8 mouse cellular contexts compared by ENCODE assay signal in genomic region chr12:78906707-78907162, GRCm38 (mm10). TPM values are rescaled to one million over a fixed set of nuclear protein-coding genes. Genes with fewer than 3 reads are reported as not detected.
DNase-seq lines count a peak whose midpoint lies in the region; ATAC-seq and TF ChIP-seq lines count a peak whose summit lies in the region.

Gene Plek2 (minus strand): TSS chr12:78906964.

- H3K9ac ChIP-seq in ES-E14 (ENCODE audit: insufficient read depth, low read depth, low read length, poor library complexity, severe bottlenecking): peak within 1 kb of the TSS; percentile 53; the same call in 1 of the 2 replicates
- H3K9ac ChIP-seq in forebrain, embryonic 11.5 days (ENCODE audit: low read length): peak within 1 kb of the TSS; percentile 53
- peak within 1 kb of the TSS; percentile 35; the same call in 1 of the 2 replicates for H3K9ac ChIP-seq in hindbrain, embryonic 15.5 days
- H3K9ac ChIP-seq in liver, embryonic 11.5 days (ENCODE audit: low read depth, low read length): peak within 1 kb of the TSS; percentile 70

- H3K27me3 ChIP-seq in forebrain, embryonic 11.5 days (ENCODE audit: control insufficient read depth, insufficient read depth, low read length): peaks cover 18% of the 10 kb centered on the region
- peaks cover 42% of the 10 kb centered on the region for H3K27me3 ChIP-seq in hindbrain, embryonic 15.5 days
- peaks cover 15% of the 10 kb centered on the region for H3K27me3 ChIP-seq in liver, embryonic 11.5 days (replicated peaks; ENCODE audit: control insufficient read depth, insufficient read depth, low read length)
- H3K27me3 ChIP-seq in myocyte (ENCODE audit: control insufficient read depth, insufficient read depth, insufficient read length): no peaks in the 10 kb centered on the region
- peaks cover 1% of the 10 kb centered on the region for H3K27me3 ChIP-seq in testis, adult 2 months (ENCODE audit: control insufficient read depth, insufficient read depth, low read length)

- H3K9me3 ChIP-seq in ES-E14 (ENCODE audit: control insufficient read depth, insufficient read depth, low read depth, low read length): no peaks in the 10 kb centered on the region
- H3K9me3 ChIP-seq in forebrain, embryonic 11.5 days (ENCODE audit: control insufficient read depth, low read length): no peaks in the 10 kb centered on the region
- no peaks in the 10 kb centered on the region for H3K9me3 ChIP-seq in hindbrain, embryonic 15.5 days
- peaks cover 3% of the 10 kb centered on the region; the same call in 1 of the 2 replicates for H3K9me3 ChIP-seq in liver, embryonic 11.5 days (ENCODE audit: control insufficient read depth, low read length)

- 2% methylated on average over 38 of the region's 38 CpGs for WGBS in forebrain, embryonic 11.5 days
- 1% methylated on average over 38 of the region's 38 CpGs for WGBS in hindbrain, embryonic 15.5 days
- WGBS in liver, embryonic 11.5 days: 3% methylated on average over 38 of the region's 38 CpGs

- peaks cover 2 to 5% of the 10 kb centered on the region in 2 experiments; a peak in 2 of 4 replicates for H3K4me1 ChIP-seq in ES-E14 (ENCODE audit: control insufficient read depth in 2 of 2, insufficient read depth in 2 of 2, low read length in 2 of 2, poor library complexity in 1 of 2)
- no peaks in the 10 kb centered on the region; the same call in 1 of the 2 replicates for H3K4me1 ChIP-seq in brown adipose tissue, adult 24 weeks (ENCODE audit: control insufficient read depth, insufficient read depth, insufficient read length, low read length)
- H3K4me1 ChIP-seq in forebrain, embryonic 11.5 days (replicated peaks; ENCODE audit: control insufficient read depth, insufficient read depth, low read length): peaks cover 13% of the 10 kb centered on the region; the same call in 1 of the 2 replicates
- H3K4me1 ChIP-seq in hindbrain, embryonic 15.5 days (replicated peaks): peaks cover 17% of the 10 kb centered on the region
- peaks cover 19% of the 10 kb centered on the region for H3K4me1 ChIP-seq in liver, embryonic 11.5 days (replicated peaks; ENCODE audit: control insufficient read depth, insufficient read depth, low read length)
- H3K4me1 ChIP-seq in testis, adult 2 months (ENCODE audit: control insufficient read depth, insufficient read depth, low read length): peaks cover 14% of the 10 kb centered on the region

- no peak for DNase-seq in ES-E14 (ENCODE audit: low read depth, low spot score)
- DNase-seq in forebrain, embryonic 11.5 days (ENCODE audit: low spot score): peak; percentile 77
- DNase-seq in liver, embryonic 11.5 days (ENCODE audit: low spot score): peak; percentile 74
- no peak for DNase-seq in left cerebral cortex, adult 18-20 months (ENCODE audit: low spot score in 2 of 2)

- ATAC-seq in forebrain, embryonic 11.5 days (replicated peaks; ENCODE audit: low FRiP score): peak; percentile 76
- ATAC-seq in hindbrain, embryonic 15.5 days (ENCODE audit: low FRiP score, low read depth): peak; percentile 10; the same call in 1 of the 2 replicates
- ATAC-seq in liver, embryonic 11.5 days (replicated peaks; ENCODE audit: low FRiP score): peak; percentile 47

- H3K79me2 ChIP-seq in myocyte (ENCODE audit: control insufficient read depth, insufficient read depth): no peaks in the 10 kb centered on the region

- TF ChIP-seq CTCF in testis, adult 2 months (IDR thresholded peaks at IDR 0.05; ENCODE audit: control insufficient read depth, insufficient read depth, insufficient replicate concordance, low read depth, low read length): peak; percentile 18; the same call in 1 of the 2 replicates

- no peak within 1 kb of the TSS for H3ac ChIP-seq in myocyte (ENCODE audit: control insufficient read depth, insufficient read length)

- no peaks in the 10 kb centered on the region for H3K36me3 ChIP-seq in ES-E14 (ENCODE audit: control insufficient read depth, insufficient read depth, low read length, poor library complexity, severe bottlenecking)
- no peaks in the 10 kb centered on the region for H3K36me3 ChIP-seq in forebrain, embryonic 11.5 days (ENCODE audit: control insufficient read depth, insufficient read depth, low read length)
- no peaks in the 10 kb centered on the region for H3K36me3 ChIP-seq in hindbrain, embryonic 15.5 days
- H3K36me3 ChIP-seq in liver, embryonic 11.5 days (ENCODE audit: control insufficient read depth, insufficient read depth, low read length): no peaks in the 10 kb centered on the region
- no peaks in the 10 kb centered on the region for H3K36me3 ChIP-seq in myocyte (ENCODE audit: control insufficient read depth, insufficient read depth)
- H3K36me3 ChIP-seq in testis, adult 2 months (ENCODE audit: control insufficient read depth, insufficient read depth, low read length): no peaks in the 10 kb centered on the region

- peak within 1 kb of the TSS; percentile 81 for H3K4me2 ChIP-seq in forebrain, embryonic 11.5 days (ENCODE audit: low read depth, low read length, severe bottlenecking)
- peak within 1 kb of the TSS; percentile 90 for H3K4me2 ChIP-seq in hindbrain, embryonic 15.5 days
- peak within 1 kb of the TSS; percentile 90 for H3K4me2 ChIP-seq in liver, embryonic 11.5 days
- peak within 1 kb of the TSS; percentile 78 for H3K4me2 ChIP-seq in myocyte (ENCODE audit: low read depth)

- no peak for TF ChIP-seq POLR2A in myocyte (IDR thresholded peaks at IDR 0.05; ENCODE audit: insufficient read length, low read depth)
- TF ChIP-seq POLR2A in testis, adult 2 months (IDR thresholded peaks at IDR 0.05; ENCODE audit: control insufficient read depth, low read depth, low read length): no peak

- H3K4me3 ChIP-seq in ES-E14 (ENCODE audit: insufficient read depth in 1 of 2, low read depth in 1 of 2, low read length in 2 of 2, poor library complexity in 1 of 2, severe bottlenecking in 1 of 2) (peak within 1 kb of the TSS; percentile 64 to 66), myocyte (peak within 1 kb of the TSS; percentile 7)
- peak within 1 kb of the TSS; percentile 39 for H3K4me3 ChIP-seq in brown adipose tissue, adult 24 weeks (ENCODE audit: insufficient read depth, low read depth, low read length)
- H3K4me3 ChIP-seq in forebrain, embryonic 11.5 days (ENCODE audit: low read depth, low read length): peak within 1 kb of the TSS; percentile 38
- peak within 1 kb of the TSS; percentile 44 for H3K4me3 ChIP-seq in hindbrain, embryonic 15.5 days
- peak within 1 kb of the TSS; percentile 63 for H3K4me3 ChIP-seq in liver, embryonic 11.5 days (ENCODE audit: low read depth, low read length)
- peak within 1 kb of the TSS; percentile 87 for H3K4me3 ChIP-seq in testis, adult 2 months (ENCODE audit: control insufficient read depth, low read depth, low read length)

- in situ Hi-C loops in ES-E14 (cut with MboI; ENCODE audit: low sequenced_read_pairs in 2 of 2, unreplicated experiment in 2 of 2): no loop called here

- H3K27ac ChIP-seq in ES-E14 (ENCODE audit: insufficient read depth, low read depth, low read length, poor library complexity, severe bottlenecking): no peak within 1 kb of the TSS
- no peak within 1 kb of the TSS for H3K27ac ChIP-seq in brown adipose tissue, adult 24 weeks (replicated peaks; ENCODE audit: low read depth, low read length)
- H3K27ac ChIP-seq in forebrain, embryonic 11.5 days (ENCODE audit: low read depth, low read length): no peak within 1 kb of the TSS
- no peak within 1 kb of the TSS for H3K27ac ChIP-seq in hindbrain, embryonic 15.5 days (replicated peaks)
- 0 out of 2 replicates have a peak within 1 kb of the TSS, but pooled peaks have one; percentile 4 for H3K27ac ChIP-seq in liver, embryonic 11.5 days (ENCODE audit: low read depth, low read length)
- H3K27ac ChIP-seq in testis, adult 2 months (ENCODE audit: control insufficient read depth, insufficient read depth, low read depth, low read length): no peak within 1 kb of the TSS

TF ChIP-seq in ES-E14, 5 proteins besides CTCF, POLR2A, EP300 and RAD21:
- no peak for TF ChIP-seq HCFC1 (IDR thresholded peaks at IDR 0.05; ENCODE audit: borderline replicate concordance, insufficient read depth, low read length)
- TF ChIP-seq MAFK (IDR thresholded peaks at IDR 0.05; ENCODE audit: insufficient read depth, low read depth, low read length): no peak
- TF ChIP-seq ZNF384 (IDR thresholded peaks at IDR 0.05; ENCODE audit: low read depth, low read length): no peak
- no peak for TF ChIP-seq CHD2 (IDR thresholded peaks at IDR 0.05; ENCODE audit: low read depth, low read length)
- no peak for TF ChIP-seq ZC3H11A (IDR thresholded peaks at IDR 0.05; ENCODE audit: borderline replicate concordance, low read depth, low read length)

TF ChIP-seq in myocyte, 11 proteins besides CTCF, POLR2A, EP300 and RAD21:
- no peak for TF ChIP-seq USF1 (IDR thresholded peaks at IDR 0.05; ENCODE audit: low read depth)
- TF ChIP-seq TCF3 (IDR thresholded peaks at IDR 0.05; ENCODE audit: insufficient read length, low read depth): no peak
- no peak for TF ChIP-seq TCF12 (IDR thresholded peaks at IDR 0.05; ENCODE audit: insufficient read depth, poor library complexity, severe bottlenecking)
- no peak for TF ChIP-seq MYOD1 (IDR thresholded peaks at IDR 0.05; ENCODE audit: control insufficient read depth in 1 of 3, insufficient read length in 2 of 3, low read depth in 2 of 3)
- no peak for TF ChIP-seq E2F4 (IDR thresholded peaks at IDR 0.05; ENCODE audit: insufficient read depth)

RNA-seq across cellular contexts. Expression of gene Plek2, which starts in this region (rescaled TPM):
- total RNA-seq in ES-E14 (2012; rRNA removed): 0.98 and 1.1 TPM in 2 replicates
- polyA plus RNA-seq in brown adipose tissue, adult 24 weeks (2012; ENCODE audit: insufficient read depth, insufficient read length, missing spikeins): not detected in 2 replicates
- polyA plus RNA-seq in forebrain, embryonic 11.5 days (2014; fragmentation: Nextera tagmentation; extraction: Ambion mirVana): 3.0 and 3.5 TPM in 2 replicates
- polyA plus RNA-seq in hindbrain, embryonic 15.5 days (2015; fragmentation: Nextera tagmentation; extraction: Ambion mirVana): 1.7 and 1.8 TPM in 2 replicates
- polyA plus RNA-seq in liver, embryonic 11.5 days (2014; fragmentation: Nextera tagmentation; extraction: Ambion mirVana): 22.0 and 27.0 TPM in 2 replicates
- 0.55 TPM for polyA plus RNA-seq in myocyte (2012; fragmentation: generic; extraction: Trizol)
- 0.22 and 0.36 TPM in 2 replicates for polyA plus RNA-seq in testis, adult 2 months (2012; rRNA removed)
- under 1 TPM; 0.21 to 0.30 TPM for total RNA-seq in left cerebral cortex, adult 18-20 months (2021)

Comparison
In these comparisons a context has a peak if more than half of its experiments do, and no peak if none do; other contexts are left out.
1. DNase-seq: peak in forebrain, embryonic 11.5 days (single experiment) and liver, embryonic 11.5 days (single experiment); none in ES-E14 (single experiment) and left cerebral cortex, adult 18-20 months (0 of 2).
2. H3K4me3 ChIP-seq: peak in every context shown above with its lines; median percentile 87 in testis, adult 2 months; 65 in ES-E14; 63 in liver, embryonic 11.5 days; 44 in hindbrain, embryonic 15.5 days; 39 in brown adipose tissue, adult 24 weeks; 38 in forebrain, embryonic 11.5 days; 7 in myocyte.
3. ATAC-seq: peak in every context shown above with its lines; median percentile 76 in forebrain, embryonic 11.5 days; 47 in liver, embryonic 11.5 days; 10 in hindbrain, embryonic 15.5 days.
4. Peak in every context shown above with its lines, with median percentiles within 50 percentile points of each other: H3K9ac ChIP-seq and H3K4me2 ChIP-seq.